Mouse (Mus musculus) MN1 (cell line): ENCODE results near the gene Eif5a.
"Not testable (repeated sequence)": the region's sequence is repeated elsewhere in the genome, so short reads cannot be mapped to it uniquely, and the experiment has no call there.

ENCODE experiments used
- DNase-seq: peaks from one replicate; pipeline ENCODE4 v3.0.0-alpha.2; 2016; ENCODE audit warnings: low spot score

The Eif5a gene

DNA sequence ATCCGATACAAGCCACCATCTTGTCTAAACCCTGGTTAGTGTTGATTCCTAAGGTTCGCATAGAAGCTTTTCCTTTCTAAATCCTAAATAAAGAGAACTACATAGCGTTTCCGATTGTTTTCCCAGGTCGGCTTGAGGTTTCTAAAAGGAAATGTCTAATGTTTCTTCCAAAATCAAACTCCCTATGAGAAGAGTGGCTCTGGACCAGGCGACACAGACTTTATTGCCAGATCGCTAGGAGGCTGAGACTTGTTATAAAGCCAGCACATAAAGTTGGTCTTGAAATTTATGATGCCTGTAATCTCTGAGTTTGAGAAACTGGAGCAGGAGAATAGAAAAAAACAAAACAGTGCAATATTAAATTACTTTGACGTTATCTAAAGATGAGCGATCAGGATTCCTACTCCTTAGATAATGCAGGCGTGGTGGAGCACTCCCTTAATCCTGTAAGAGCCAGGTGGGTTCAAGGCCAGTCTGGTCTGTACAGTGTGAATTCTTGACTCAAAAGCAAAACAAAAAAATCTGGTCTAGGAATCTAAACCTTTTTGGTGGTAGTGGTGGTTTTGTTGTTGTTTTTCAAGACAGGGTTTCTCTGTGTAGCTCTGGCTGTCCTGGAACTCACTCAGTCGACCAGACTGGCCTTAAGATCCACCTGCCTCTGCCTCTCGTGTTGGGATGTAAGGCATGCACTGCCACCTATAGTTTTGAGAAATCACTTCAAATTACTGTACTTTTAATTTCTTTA, 426 bp upstream of the Eif5a start:
- no peak for DNase-seq

DNA sequence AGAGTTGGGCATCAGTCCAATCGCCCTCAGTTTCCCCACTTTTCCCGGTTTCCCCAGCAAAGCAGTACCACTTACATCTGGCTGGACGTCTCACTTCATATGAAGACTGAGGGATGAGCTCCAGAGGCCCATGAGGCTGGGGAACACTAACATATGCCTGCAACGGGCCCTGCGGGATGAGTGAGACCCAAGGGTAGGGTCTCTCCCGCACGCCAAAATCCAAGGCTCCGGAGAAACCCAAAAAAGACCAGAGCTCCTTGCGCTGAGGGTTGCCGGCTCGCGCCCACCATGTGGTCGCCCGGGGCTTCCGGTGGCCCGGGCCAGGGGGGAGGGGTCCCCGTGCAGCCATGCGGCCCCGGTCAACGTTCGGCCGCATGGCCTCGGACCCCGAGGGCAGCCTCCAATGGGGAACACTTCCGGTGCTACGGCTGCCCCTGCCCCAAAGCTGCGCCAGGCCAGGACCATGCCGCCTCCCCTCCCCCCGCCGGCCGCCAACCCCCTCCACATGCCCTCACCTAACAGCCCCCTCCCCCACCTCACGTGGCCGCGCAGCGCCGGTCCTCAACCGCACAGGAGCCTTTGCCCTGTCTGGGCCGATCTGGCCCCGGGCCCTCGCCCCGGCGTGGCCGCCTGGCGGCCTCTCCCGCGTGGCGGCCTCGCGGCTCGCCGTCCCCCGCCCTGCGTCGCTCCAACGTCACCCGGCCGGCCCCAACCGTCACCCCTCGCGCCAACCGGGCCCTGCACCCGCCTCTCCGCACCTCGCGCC, 1.3 kb downstream of the Eif5a start:
- DNase-seq, result peak; percentile 46

DNA sequence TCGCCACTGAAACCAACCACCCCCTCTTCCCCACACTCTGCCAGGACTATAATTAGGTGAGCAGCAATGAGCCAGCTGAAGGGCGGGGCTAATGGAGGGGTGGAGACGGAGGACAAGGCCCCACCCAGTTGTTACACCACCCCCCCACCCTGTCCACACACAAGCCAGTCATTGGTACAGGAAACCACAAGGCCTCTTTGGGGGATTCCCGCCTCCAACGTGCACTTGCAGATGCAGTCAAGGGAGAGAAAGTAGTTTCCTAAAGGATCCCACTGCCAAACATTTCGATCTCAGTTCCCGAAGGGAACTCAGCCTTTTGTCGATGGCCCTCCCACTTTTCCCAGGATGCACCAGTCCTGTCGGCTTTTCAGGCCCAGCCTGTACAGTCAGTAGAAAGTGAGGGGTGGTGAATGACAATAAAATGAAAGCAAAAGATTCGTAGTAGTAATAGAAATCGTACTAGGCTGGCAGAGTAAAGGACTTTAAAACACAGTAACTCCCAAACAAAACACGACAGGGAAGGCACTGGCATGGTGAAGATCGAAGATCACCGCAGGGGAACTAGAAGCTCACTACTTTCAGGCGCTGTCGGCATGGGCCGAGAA, 2.0 kb downstream of the Eif5a start:
- DNase-seq, result peak; percentile 84

GRCm38 (mm10) chr11:69919053-69919452, 2.7 kb downstream of the Eif5a start:
- DNase-seq, result no peak

GRCm38 (mm10) chr11:69918118-69918517, 3.6 kb downstream of the Eif5a start:
- no peak for DNase-seq

- no peak for DNase-seq
These were observed 4.3 kb downstream of the Eif5a start for GRCm38 (mm10) chr11:69917379-69917948.

DNA sequence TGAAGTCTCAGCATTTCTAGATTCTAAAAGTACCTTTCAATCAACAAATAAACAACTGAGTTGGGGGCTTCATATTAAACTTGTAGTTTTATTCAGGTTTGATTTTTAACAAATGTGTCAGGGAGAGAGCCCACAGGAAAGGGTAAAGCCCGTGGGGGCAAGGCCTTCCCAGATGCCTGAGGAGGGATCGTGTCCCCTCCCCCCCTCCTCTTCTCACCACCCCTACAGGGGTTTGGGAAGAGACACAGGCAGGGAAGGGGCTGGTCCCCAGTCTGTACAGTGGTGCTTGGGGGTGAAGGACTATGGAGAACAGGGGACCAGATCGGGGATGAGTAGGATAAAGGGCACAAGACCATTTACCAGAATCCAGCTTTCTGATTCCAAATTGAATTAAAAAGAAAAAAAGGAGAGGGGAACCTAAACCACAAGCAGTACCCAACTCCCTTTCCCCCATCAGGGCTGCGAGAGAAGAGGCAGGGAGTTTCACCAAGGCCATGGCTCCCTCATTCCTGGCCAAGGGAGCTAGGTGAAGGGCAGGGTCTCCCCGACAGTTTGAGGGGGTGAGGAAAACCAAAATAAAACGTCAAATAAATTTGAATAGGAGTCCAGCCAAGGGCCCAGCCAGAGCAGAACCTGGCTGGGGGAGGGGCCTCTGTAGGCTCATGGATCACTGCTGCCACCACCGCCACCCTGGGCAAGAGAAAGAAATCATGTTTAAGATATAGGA, 4.9 kb downstream of the Eif5a start:
- DNase-seq, result not testable (repeated sequence)

GRCm38 (mm10) chr11:69915667-69916627, 5.8 kb downstream of the Eif5a start:
- no peak for DNase-seq

- no peak for DNase-seq
These were observed 6.8 kb downstream of the Eif5a start for GRCm38 (mm10) chr11:69914917-69915430.

- no peak for DNase-seq
These were observed 7.4 kb downstream of the Eif5a start for GRCm38 (mm10) chr11:69914372-69914764.

- DNase-seq, result peak; percentile 93
These were observed 8.0 kb downstream of the Eif5a start, which contains the start of gene Gps2 for GRCm38 (mm10) chr11:69913554-69914371. Gps2 (plus strand) TSS chr11:69913888.

DNA sequence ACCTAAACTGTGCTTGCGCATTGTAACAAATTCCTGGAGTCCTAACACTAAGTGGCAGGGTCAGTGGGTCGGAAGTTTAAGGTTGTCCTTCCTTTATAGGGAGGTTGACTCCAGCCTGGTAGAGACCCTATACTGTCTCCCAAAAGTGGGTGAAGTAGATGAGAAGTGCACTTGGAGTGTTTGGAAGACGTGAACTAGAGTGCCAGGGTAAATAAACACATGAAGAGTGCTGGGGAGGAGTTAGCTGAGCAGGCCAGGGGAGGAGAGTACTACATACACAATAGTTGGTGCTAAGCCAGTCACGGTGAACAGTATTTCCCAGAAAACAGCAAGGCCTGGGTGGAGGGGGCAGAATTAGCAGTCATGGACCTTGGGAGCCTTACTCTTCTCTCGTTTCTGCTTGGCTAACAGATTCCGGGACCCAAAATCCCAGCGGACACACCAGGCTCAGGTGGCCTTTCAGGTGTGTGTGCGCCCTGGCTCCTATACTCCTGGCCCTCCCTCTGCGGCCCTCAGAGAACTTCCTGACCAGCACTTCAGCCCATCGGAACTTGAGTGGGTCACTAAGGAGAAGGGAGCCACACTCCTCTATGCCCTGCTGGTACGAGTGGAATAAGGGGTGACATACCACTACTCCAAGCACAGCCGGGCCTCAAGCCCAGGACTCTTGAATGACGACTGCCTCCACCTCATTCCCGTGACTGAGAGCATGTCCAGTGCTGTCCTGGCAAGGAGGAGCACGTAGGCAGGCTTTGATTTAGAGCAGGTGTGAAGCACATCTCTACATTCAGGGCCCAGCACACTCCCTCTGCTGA, 8.8 kb downstream of the Eif5a start:
- DNase-seq, result no peak

DNA sequence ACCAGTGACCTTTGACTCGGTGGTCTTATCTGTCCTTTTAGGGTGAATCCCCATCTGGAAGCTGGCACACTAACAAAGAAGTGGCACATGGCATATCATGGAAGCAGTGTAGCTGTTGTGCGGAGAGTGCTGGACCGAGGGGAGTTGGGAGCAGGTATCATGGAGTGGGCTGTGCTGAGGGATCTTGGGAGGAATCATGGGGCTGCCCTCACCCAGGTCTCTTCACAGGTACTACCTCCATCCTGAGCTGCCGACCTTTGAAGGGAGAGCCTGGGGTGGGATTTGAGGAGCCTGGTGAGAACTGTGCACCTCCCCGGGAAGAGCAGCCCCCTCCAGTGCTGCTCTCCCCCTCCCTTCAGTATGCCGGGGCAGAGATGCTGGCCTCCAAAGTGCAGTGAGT, 10.1 kb downstream of the Eif5a start:
- DNase-seq, result no peak

DNA sequence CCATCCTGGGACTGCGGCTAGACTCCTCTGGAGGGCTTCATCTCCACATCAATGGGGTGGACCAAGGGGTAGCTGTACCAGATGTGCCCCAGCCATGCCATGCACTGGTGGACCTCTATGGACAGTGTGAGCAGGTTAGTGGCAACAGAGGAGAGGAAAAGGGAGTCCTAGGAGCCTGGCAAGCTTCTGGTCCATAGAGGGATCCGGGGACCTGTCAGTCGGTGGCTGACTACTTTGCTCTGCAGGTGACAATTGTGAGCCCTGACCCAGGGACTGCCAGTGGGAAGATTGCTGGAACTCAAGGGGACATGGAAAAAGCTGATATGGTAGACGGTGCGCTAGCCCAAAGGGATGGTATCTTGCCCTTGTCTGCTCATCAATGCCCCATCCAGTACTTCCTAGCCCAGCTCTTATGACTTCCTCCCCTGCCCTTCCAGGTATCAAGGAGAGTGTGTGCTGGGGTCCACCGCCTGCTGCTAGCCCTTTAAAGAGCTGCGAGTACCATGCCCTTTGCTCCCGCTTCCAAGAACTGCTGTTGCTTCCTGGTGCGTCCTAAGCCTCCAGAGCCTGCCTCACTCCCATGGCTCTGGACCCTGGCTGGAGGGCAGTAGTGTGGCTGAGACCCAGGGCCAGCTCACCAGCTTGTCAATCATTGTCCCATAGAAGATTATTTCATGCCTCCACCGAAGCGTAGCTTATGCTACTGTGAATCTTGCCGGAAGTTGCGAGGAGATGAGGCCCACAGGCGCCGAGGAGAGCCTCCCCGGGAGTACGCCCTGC, 10.8 kb downstream of the Eif5a start:
- no peak for DNase-seq

- DNase-seq, result no peak
These were observed 11.6 kb downstream of the Eif5a start for GRCm38 (mm10) chr11:69910177-69910576.

GRCm38 (mm10) chr11:69909174-69909573, 12.6 kb downstream of the Eif5a start:
- no peak for DNase-seq

GRCm38 (mm10) chr11:69908645-69909044, 13.1 kb downstream of the Eif5a start:
- DNase-seq, result no peak

DNA sequence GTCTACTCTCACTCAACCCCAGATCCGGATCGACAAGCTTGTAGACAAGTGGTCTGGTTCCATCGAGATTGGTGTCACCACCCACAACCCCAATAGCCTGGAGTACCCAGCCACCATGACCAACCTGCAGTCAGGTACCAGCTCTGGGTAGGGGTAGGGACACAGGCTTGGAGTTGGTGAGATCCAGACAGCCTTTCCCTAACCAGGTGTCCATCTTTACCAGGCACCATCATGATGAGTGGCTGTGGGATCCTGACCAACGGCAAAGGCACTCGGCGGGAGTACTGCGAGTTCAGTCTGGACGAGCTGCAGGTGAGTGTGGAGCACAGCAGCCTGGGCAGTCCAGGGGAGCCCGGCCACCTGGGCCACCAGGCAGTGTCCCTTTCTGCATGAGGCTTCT, 17.4 kb downstream of the Eif5a start:
- DNase-seq, result no peak
